Mouse (Mus musculus): Measurements from ENCODE around the gene Olfr875. TPM values are rescaled to one million over a fixed set of nuclear protein-coding genes. Genes with fewer than 3 reads are reported as not detected.

The Olfr875 gene
- total and polyA plus RNA-seq, 3 experiments: not detected

Other genes starting within 250 kb of the Olfr875 start
- gene Esam, start 243.8 kb upstream of the Olfr875 start, total RNA-seq (2021): 10 to 100 TPM; 23.5 to 42.4 TPM
- gene Esam, start 243.8 kb upstream of the Olfr875 start, polyA plus RNA-seq (2012; rRNA removed): 49.2 and 59.1 TPM in 2 replicates
- gene Vsig2, start 232.6 kb upstream of the Olfr875 start, total RNA-seq (2021): 1 to 10 TPM; 1.8 to 3.0 TPM
- gene Vsig2, start 232.6 kb upstream of the Olfr875 start, polyA plus RNA-seq (2012; rRNA removed): 8.8 and 8.9 TPM in 2 replicates
- 1 to 10 TPM; 1.5 to 2.8 TPM for gene Nrgn, start 219.0 kb upstream of the Olfr875 start, total RNA-seq (2021)
- 1.9 and 3.8 TPM in 2 replicates for gene Nrgn, start 219.0 kb upstream of the Olfr875 start, polyA plus RNA-seq (2012; rRNA removed)
- 10 to 100 TPM; 16.5 to 17.7 TPM for gene Siae, start 216.2 kb upstream of the Olfr875 start, total RNA-seq (2021)
- gene Siae, start 216.2 kb upstream of the Olfr875 start, polyA plus RNA-seq (2012; rRNA removed): 4.5 and 4.9 TPM in 2 replicates
- gene Spa17, start 158.1 kb upstream of the Olfr875 start, total RNA-seq (2021): 1 to 10 TPM; 3.2 to 4.0 TPM
- 0.51 and 1.3 TPM in 2 replicates for gene Spa17, start 158.1 kb upstream of the Olfr875 start, polyA plus RNA-seq (2012; rRNA removed)
- 10 to 100 TPM; 74.5 to 81.1 TPM for gene Tbrg1, start 114.5 kb upstream of the Olfr875 start, total RNA-seq (2021)
- gene Tbrg1, start 114.5 kb upstream of the Olfr875 start, polyA plus RNA-seq (2012; rRNA removed): 23.7 and 28.7 TPM in 2 replicates
- gene Panx3, start 102.6 kb upstream of the Olfr875 start, total RNA-seq (2021): under 1 TPM in 1 of 2 experiments, not detected in 1; 0.20 TPM
- 0.10 and 0.46 TPM in 2 replicates for gene Panx3, start 102.6 kb upstream of the Olfr875 start, polyA plus RNA-seq (2012; rRNA removed)
- gene Olfr160, start 55.6 kb upstream of the Olfr875 start, total RNA-seq (2021): not detected
- not detected in 2 replicates for gene Olfr160, start 55.6 kb upstream of the Olfr875 start, polyA plus RNA-seq (2012; rRNA removed)
- not detected for gene Olfr874, start 26.8 kb upstream of the Olfr875 start, total RNA-seq (2021)
- gene Olfr874, start 26.8 kb upstream of the Olfr875 start, polyA plus RNA-seq (2012; rRNA removed): not detected in 2 replicates
- not detected for gene Olfr876, start 31.2 kb downstream of the Olfr875 start, total RNA-seq (2021)
- not detected in 2 replicates for gene Olfr876, start 31.2 kb downstream of the Olfr875 start, polyA plus RNA-seq (2012; rRNA removed)
- gene Olfr877, start 82.4 kb downstream of the Olfr875 start, total RNA-seq (2021): 1 to 10 TPM in 1 of 2 experiments, not detected in 1; 1.0 TPM
- gene Olfr877, start 82.4 kb downstream of the Olfr875 start, polyA plus RNA-seq (2012; rRNA removed): 0.27 and 0.99 TPM in 2 replicates
- gene Olfr145, start 124.9 kb downstream of the Olfr875 start, total RNA-seq (2021): not detected
- gene Olfr145, start 124.9 kb downstream of the Olfr875 start, polyA plus RNA-seq (2012; rRNA removed): not detected in 2 replicates
- not detected for gene Olfr878, start 146.0 kb downstream of the Olfr875 start, total RNA-seq (2021)
- gene Olfr878, start 146.0 kb downstream of the Olfr875 start, polyA plus RNA-seq (2012; rRNA removed): not detected in 2 replicates
- gene Olfr881, start 220.0 kb downstream of the Olfr875 start, total RNA-seq (2021): not detected
- not detected in 2 replicates for gene Olfr881, start 220.0 kb downstream of the Olfr875 start, polyA plus RNA-seq (2012; rRNA removed)